Mouse (Mus musculus): Measurements from ENCODE around the gene Cdc42ep5. TPM values are rescaled to one million over a fixed set of nuclear protein-coding genes. Genes with fewer than 3 reads are reported as not detected.
"Not testable (repeated sequence)": the region's sequence is repeated elsewhere in the genome, so short reads cannot be mapped to it uniquely, and the experiment has no call there.

Cdc42ep5 gene
- 8.6 and 8.9 TPM in 2 replicates for polyA plus RNA-seq (2015; fragmentation: Nextera tagmentation; extraction: Ambion mirVana)

GRCm38 (mm10) chr7:4164090-4164910, at the start of gene Cdc42ep5:
Cdc42ep5 (minus strand) TSS chr7:4164860.
- Histone ChIP-seq H3K4me2 (peak within 1 kb of the TSS; percentile 58), H3K9me3 (no peaks in the 10 kb centered on the region), H3K4me1 (replicated peaks) (peaks cover 22% of the 10 kb centered on the region), H3K36me3 (no peaks in the 10 kb centered on the region), H3K27ac (replicated peaks) (no peak within 1 kb of the TSS; the same call in 1 of the 2 replicates), H3K27me3 (no peaks in the 10 kb centered on the region), H3K9ac (peak within 1 kb of the TSS; percentile 62), H3K4me3 (peak within 1 kb of the TSS; percentile 37)
- peak; percentile 86 for ATAC-seq (ENCODE audit: low read depth)
- WGBS: under 1% methylated on average over 19 of the region's 20 CpGs

DNA sequence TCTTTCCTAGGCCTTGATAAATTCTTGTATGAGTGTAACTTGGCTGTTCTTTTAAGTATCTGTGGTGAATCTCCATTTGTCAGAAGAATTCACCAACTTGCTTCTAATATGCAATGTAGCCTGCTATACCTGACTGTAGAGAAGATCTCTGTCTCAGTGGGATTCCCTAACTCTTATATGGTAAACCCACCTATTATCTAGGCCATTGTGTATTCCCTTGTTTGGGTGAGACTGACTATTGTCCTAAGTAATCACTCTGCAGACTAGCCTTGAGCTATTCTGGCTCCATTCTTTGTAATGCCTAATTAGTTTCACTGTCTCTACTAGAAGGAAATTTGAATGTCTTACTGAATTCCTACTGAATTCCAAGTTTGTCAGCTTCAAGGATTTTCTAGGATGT, 48.8 kb upstream of the Cdc42ep5 start:
- H3K36me3 ChIP-seq; H3K27me3 ChIP-seq; H3K4me3 ChIP-seq; H3K27ac ChIP-seq (replicated peaks); H3K4me2 ChIP-seq; ATAC-seq (ENCODE audit: low read depth); H3K9ac ChIP-seq; H3K4me1 ChIP-seq (replicated peaks); H3K9me3 ChIP-seq: not testable (repeated sequence)

GRCm38 (mm10) chr7:4208626-4209025, 44.0 kb upstream of the Cdc42ep5 start:
- Histone ChIP-seq H3K4me3 (no peak overlapping the region), H3K4me2 (no peak overlapping the region), H3K4me1 (replicated peaks) (no peaks in the 10 kb centered on the region), H3K27ac (replicated peaks) (no peak overlapping the region), H3K36me3 (no peaks in the 10 kb centered on the region), H3K9ac (no peak overlapping the region), H3K9me3 (no peaks in the 10 kb centered on the region; the same call in 1 of the 2 replicates), H3K27me3 (no peaks in the 10 kb centered on the region)
- WGBS: 43% methylated on average over 2 of the region's 2 CpGs
- no peak for ATAC-seq (ENCODE audit: low read depth)

GRCm38 (mm10) chr7:4207126-4207525, 42.5 kb upstream of the Cdc42ep5 start:
- H3K36me3 ChIP-seq: no peaks in the 10 kb centered on the region
- H3K9ac ChIP-seq: no peak overlapping the region
- no peaks in the 10 kb centered on the region for H3K4me1 ChIP-seq (replicated peaks)
- no peak overlapping the region for H3K4me3 ChIP-seq
- 89% methylated on average over 1 of the region's 1 CpGs for WGBS
- no peak for ATAC-seq (ENCODE audit: low read depth)
- H3K27me3 ChIP-seq: no peaks in the 10 kb centered on the region
- no peak overlapping the region for H3K4me2 ChIP-seq
- no peak overlapping the region for H3K27ac ChIP-seq (replicated peaks)
- H3K9me3 ChIP-seq: no peaks in the 10 kb centered on the region; the same call in 1 of the 2 replicates

DNA sequence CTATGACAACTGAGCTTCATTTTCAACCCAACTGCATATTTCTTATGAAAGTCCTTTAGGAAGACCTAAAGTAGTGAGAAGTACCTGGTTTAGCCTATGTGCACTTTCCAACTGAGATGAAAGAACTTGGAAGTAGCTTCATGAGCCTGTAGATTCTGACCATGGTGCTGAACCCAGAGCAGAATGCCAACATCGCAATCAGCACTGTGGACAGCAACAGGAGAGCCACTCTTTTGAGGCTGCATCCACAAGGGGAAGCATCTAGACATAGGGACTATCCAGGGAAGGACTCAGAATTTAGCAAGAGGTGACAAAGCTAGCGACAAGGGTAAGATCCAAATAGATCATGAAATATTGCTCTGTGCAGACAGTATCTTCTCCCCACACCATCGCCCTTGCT, 13.8 kb upstream of the Cdc42ep5 start:
- Histone ChIP-seq H3K9ac (no peak overlapping the region), H3K4me3 (no peak overlapping the region), H3K27ac (replicated peaks) (no peak overlapping the region), H3K4me2 (no peak overlapping the region), H3K36me3 (no peaks in the 10 kb centered on the region), H3K27me3 (no peaks in the 10 kb centered on the region), H3K9me3 (no peaks in the 10 kb centered on the region), H3K4me1 (replicated peaks) (no peaks in the 10 kb centered on the region)
- ATAC-seq (ENCODE audit: low read depth): no peak
- WGBS: 43% methylated on average over 3 of the region's 3 CpGs

- Histone ChIP-seq H3K9me3 (no peaks in the 10 kb centered on the region), H3K36me3 (no peaks in the 10 kb centered on the region), H3K27ac (replicated peaks) (no peak overlapping the region), H3K4me2 (no peak overlapping the region), H3K4me1 (replicated peaks) (no peaks in the 10 kb centered on the region), H3K4me3 (no peak overlapping the region), H3K27me3 (no peaks in the 10 kb centered on the region), H3K9ac (no peak overlapping the region)
- no peak for ATAC-seq (ENCODE audit: low read depth)
- 87% methylated on average over 6 of the region's 6 CpGs for WGBS
Observed at GRCm38 (mm10) chr7:4170193-4170938, 5.7 kb upstream of the Cdc42ep5 start.

GRCm38 (mm10) chr7:4167098-4167497, 2.4 kb upstream of the Cdc42ep5 start:
- Histone ChIP-seq H3K4me2 (no peak overlapping the region), H3K4me1 (replicated peaks) (peaks cover 22% of the 10 kb centered on the region), H3K36me3 (no peaks in the 10 kb centered on the region), H3K9ac (no peak overlapping the region), H3K27ac (replicated peaks) (no peak overlapping the region), H3K4me3 (no peak overlapping the region), H3K9me3 (no peaks in the 10 kb centered on the region), H3K27me3 (no peaks in the 10 kb centered on the region)
- ATAC-seq (ENCODE audit: low read depth): no peak

DNA sequence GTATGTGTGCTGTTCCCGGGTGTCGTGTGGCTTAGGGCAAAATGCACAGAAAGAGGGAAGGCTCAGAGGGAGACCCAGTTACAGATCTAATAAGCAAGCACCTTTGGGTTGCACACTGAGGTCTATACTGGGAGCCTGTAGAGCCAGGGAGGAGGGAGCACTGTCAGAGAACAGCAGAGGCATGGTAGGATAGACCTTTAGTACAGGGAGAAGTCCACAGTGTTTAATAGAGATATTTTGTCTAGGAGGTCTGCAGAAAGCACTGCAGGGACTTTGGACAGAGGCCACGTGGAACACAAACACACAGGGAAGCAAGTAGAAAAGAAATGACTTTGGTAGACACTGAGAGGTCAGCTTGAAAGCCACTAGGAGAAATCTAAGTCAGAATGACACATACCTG, 626 bp upstream of the Cdc42ep5 start:
- Histone ChIP-seq H3K4me1 (replicated peaks) (peaks cover 22% of the 10 kb centered on the region), H3K27ac (replicated peaks) (no peak overlapping the region), H3K4me2 (peak overlapping the region; percentile 58), H3K4me3 (no peak overlapping the region), H3K9ac (0 out of 2 replicates have a peak overlapping the region, but pooled peaks have one; percentile 22), H3K36me3 (no peaks in the 10 kb centered on the region), H3K27me3 (no peaks in the 10 kb centered on the region), H3K9me3 (no peaks in the 10 kb centered on the region)
- ATAC-seq (ENCODE audit: low read depth): no peak
- 25% methylated on average over 3 of the region's 3 CpGs for WGBS

- Histone ChIP-seq H3K27ac (replicated peaks) (no peak overlapping the region), H3K4me1 (replicated peaks) (peaks cover 22% of the 10 kb centered on the region), H3K4me3 (peak overlapping the region; percentile 37), H3K4me2 (peak overlapping the region; percentile 58), H3K9me3 (no peaks in the 10 kb centered on the region), H3K9ac (peak overlapping the region; percentile 62), H3K36me3 (no peaks in the 10 kb centered on the region), H3K27me3 (no peaks in the 10 kb centered on the region)
- ATAC-seq (ENCODE audit: low read depth): peak; percentile 57; the same call in 1 of the 2 replicates
- 3% methylated on average over 11 of the region's 11 CpGs for WGBS
Observed at GRCm38 (mm10) chr7:4163571-4164072, 1.0 kb downstream of the Cdc42ep5 start.

GRCm38 (mm10) chr7:4161596-4161995, 3.1 kb downstream of the Cdc42ep5 start:
- not testable (repeated sequence) for H3K9ac ChIP-seq; H3K36me3 ChIP-seq; H3K27me3 ChIP-seq; ATAC-seq (ENCODE audit: low read depth); H3K27ac ChIP-seq (replicated peaks); H3K4me2 ChIP-seq; H3K4me3 ChIP-seq; H3K9me3 ChIP-seq
- peaks cover 22% of the 10 kb centered on the region for H3K4me1 ChIP-seq (replicated peaks)
- 96% methylated on average over 4 of the region's 4 CpGs for WGBS

DNA sequence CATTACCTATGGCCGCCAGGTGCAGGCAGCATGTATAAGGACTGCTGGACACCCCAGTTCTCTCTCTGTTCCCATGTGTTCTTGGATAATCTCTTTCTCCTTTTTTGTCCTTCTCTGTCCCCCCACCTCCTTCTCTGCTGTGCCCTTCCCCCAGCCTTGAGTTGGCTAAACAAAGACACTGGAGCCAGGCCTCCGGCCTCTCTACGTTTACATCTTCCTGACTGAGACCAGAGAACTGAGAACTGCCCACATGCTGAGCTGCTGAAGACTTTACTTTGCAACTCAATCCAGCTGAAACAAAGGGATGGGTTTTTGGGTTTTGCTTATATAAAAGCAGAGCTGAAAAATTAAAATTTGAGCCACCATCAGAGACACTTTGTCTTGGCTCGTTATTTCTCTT, 9.7 kb downstream of the Cdc42ep5 start:
- no peak for ATAC-seq (ENCODE audit: low read depth)
- Histone ChIP-seq H3K27ac (replicated peaks) (no peak overlapping the region), H3K4me2 (no peak overlapping the region), H3K9ac (no peak overlapping the region), H3K4me3 (no peak overlapping the region), H3K4me1 (replicated peaks) (peaks cover 17% of the 10 kb centered on the region), H3K9me3 (no peaks in the 10 kb centered on the region), H3K36me3 (no peaks in the 10 kb centered on the region), H3K27me3 (peaks cover 42% of the 10 kb centered on the region)
- WGBS: 40% methylated on average over 4 of the region's 4 CpGs

GRCm38 (mm10) chr7:4154356-4154755, 10.3 kb downstream of the Cdc42ep5 start:
- Histone ChIP-seq H3K4me1 (replicated peaks) (peaks cover 20% of the 10 kb centered on the region), H3K9me3 (no peaks in the 10 kb centered on the region), H3K27me3 (peaks cover 42% of the 10 kb centered on the region), H3K36me3 (no peaks in the 10 kb centered on the region), H3K4me2 (no peak overlapping the region), H3K27ac (replicated peaks) (no peak overlapping the region), H3K9ac (no peak overlapping the region), H3K4me3 (no peak overlapping the region)
- no peak for ATAC-seq (ENCODE audit: low read depth)
- WGBS: 71% methylated on average over 5 of the region's 5 CpGs
